Mouse (Mus musculus): ENCODE results near the gene Focad. TPM values are rescaled to one million over a fixed set of nuclear protein-coding genes. Genes with fewer than 3 reads are reported as not detected.

Gene Focad
- polyA plus RNA-seq, 1 experiment from 2014 or later: 18.0 TPM

DNA sequence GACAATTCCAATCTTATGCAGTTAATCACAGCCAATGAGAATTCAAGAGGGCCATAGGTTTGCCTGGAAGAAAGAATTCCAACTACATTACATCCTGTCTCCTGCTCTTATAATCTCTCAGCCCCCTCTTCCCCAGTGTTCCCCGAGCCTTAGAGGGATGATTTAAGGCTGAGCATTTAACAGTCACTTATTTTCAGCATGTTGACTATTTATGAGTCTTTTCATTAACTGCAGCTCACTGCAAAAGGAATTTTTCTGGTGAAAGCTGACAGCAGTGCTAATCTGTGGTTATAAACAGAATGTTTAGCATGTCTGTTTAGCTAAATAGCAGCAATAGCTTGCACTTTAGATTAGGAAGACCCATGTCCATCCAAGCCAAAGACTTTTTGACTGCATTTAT, 104.8 kb downstream of the Focad start:
- Histone ChIP-seq H3K4me2 (ENCODE audit: low read depth, low read length) (no peak overlapping the region), H3K9me3 (replicated peaks; ENCODE audit: control insufficient read depth, low read length) (no peaks in the 10 kb centered on the region), H3K9ac (replicated peaks; ENCODE audit: low read length) (no peak overlapping the region), H3K36me3 (replicated peaks; ENCODE audit: control insufficient read depth, insufficient read depth, low read depth, low read length) (no peaks in the 10 kb centered on the region), H3K4me1 (ENCODE audit: control insufficient read depth, insufficient read depth, low read length) (no peaks in the 10 kb centered on the region), H3K4me3 (ENCODE audit: low read depth, low read length) (no peak overlapping the region), H3K27ac (replicated peaks; ENCODE audit: low read depth, low read length) (no peak overlapping the region), H3K27me3 (ENCODE audit: control insufficient read depth, insufficient read depth, low read length) (no peaks in the 10 kb centered on the region)
- ATAC-seq (replicated peaks; ENCODE audit: insufficient number of reproducible peaks, low FRiP score, low TSS enrichment, low read depth): no peak
- WGBS: 81% methylated on average over 1 of the region's 1 CpGs
- no peak for DNase-seq (ENCODE audit: low spot score)

DNA sequence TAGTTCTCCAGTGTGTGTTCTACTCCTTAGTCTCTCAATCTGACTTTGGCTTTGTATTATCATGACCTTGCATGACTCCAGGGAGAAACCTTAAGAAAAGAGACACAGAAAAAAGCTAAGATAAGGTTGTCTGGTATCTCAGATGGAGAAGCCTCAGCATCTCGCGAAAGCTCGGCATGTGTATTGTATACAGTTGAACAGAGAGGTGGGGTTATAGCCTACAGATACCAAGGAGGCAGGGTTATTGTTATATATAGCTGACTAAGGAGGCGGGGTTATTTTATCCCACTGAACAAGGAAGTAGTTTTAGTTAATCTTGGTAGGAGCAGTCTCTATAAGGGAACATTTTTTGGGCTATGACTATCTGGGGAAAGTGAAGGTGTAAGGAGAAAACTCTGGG, 106.6 kb downstream of the Focad start:
- Histone ChIP-seq H3K27me3 (ENCODE audit: control insufficient read depth, insufficient read depth, low read length) (no peaks in the 10 kb centered on the region), H3K9me3 (replicated peaks; ENCODE audit: control insufficient read depth, low read length) (no peaks in the 10 kb centered on the region), H3K4me2 (ENCODE audit: low read depth, low read length) (no peak overlapping the region), H3K27ac (replicated peaks; ENCODE audit: low read depth, low read length) (no peak overlapping the region), H3K9ac (replicated peaks; ENCODE audit: low read length) (no peak overlapping the region), H3K4me1 (ENCODE audit: control insufficient read depth, insufficient read depth, low read length) (no peaks in the 10 kb centered on the region), H3K36me3 (replicated peaks; ENCODE audit: control insufficient read depth, insufficient read depth, low read depth, low read length) (no peaks in the 10 kb centered on the region), H3K4me3 (ENCODE audit: low read depth, low read length) (no peak overlapping the region)
- 95% methylated on average over 4 of the region's 4 CpGs for WGBS
- ATAC-seq (replicated peaks; ENCODE audit: insufficient number of reproducible peaks, low FRiP score, low TSS enrichment, low read depth) (no peak), DNase-seq (ENCODE audit: low spot score) (no peak)

DNA sequence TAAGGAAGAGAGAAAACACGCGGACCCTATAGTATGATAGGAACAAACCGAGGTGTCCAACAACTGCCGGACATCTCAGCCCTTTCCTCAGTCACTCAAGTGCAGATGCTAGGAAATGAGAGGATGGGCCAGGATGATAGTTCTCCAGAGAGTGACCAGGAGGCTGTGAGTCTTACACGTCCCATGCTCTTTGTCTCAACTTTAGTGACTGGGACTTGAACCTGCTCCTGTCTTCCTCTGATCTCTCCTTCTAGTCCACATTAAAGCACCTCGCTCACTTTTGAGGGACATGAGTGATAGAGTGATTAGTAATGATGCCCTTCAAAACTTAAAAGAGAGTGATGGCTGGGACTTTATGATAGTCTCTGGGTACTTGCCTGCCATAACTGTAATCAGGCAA, 114.2 kb downstream of the Focad start:
- no peak for DNase-seq (ENCODE audit: low spot score)
- Histone ChIP-seq H3K27me3 (ENCODE audit: control insufficient read depth, insufficient read depth, low read length) (no peaks in the 10 kb centered on the region), H3K4me1 (ENCODE audit: control insufficient read depth, insufficient read depth, low read length) (no peaks in the 10 kb centered on the region), H3K36me3 (replicated peaks; ENCODE audit: control insufficient read depth, insufficient read depth, low read depth, low read length) (no peaks in the 10 kb centered on the region), H3K9ac (replicated peaks; ENCODE audit: low read length) (no peak overlapping the region), H3K4me2 (ENCODE audit: low read depth, low read length) (no peak overlapping the region), H3K9me3 (replicated peaks; ENCODE audit: control insufficient read depth, low read length) (no peaks in the 10 kb centered on the region), H3K27ac (replicated peaks; ENCODE audit: low read depth, low read length) (no peak overlapping the region), H3K4me3 (ENCODE audit: low read depth, low read length) (no peak overlapping the region)
- 92% methylated on average over 6 of the region's 6 CpGs for WGBS
- no peak for ATAC-seq (replicated peaks; ENCODE audit: insufficient number of reproducible peaks, low FRiP score, low TSS enrichment, low read depth)

DNA sequence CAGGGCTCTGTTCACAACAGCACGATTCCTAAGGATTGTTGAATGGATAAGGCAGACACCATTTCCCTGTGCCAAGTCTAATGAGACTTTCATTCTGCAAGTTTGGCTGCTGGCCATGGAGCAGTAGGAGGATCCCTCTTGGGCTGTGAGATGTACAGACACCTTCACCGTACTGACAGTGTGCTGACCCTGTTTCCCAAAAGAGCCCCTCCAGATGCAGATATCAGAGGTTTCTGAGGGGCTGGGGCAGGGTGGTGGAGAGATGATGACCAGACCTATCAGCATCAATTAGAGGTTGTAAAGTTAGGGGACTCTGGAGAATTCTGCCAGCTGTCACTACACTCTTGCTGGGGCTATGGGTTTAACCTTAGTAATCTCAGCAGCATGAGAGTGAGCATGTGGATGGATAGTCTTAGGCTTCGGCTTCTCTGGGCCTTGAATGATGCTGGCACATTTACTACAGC, 115.0 kb downstream of the Focad start:
- no peaks in the 10 kb centered on the region for H3K4me1 ChIP-seq (ENCODE audit: control insufficient read depth, insufficient read depth, low read length)
- WGBS: 79% methylated on average over 3 of the region's 3 CpGs
- H3K36me3 ChIP-seq (replicated peaks; ENCODE audit: control insufficient read depth, insufficient read depth, low read depth, low read length): no peaks in the 10 kb centered on the region
- no peak overlapping the region for H3K4me3 ChIP-seq (ENCODE audit: low read depth, low read length)
- H3K4me2 ChIP-seq (ENCODE audit: low read depth, low read length): no peak overlapping the region
- H3K9me3 ChIP-seq (replicated peaks; ENCODE audit: control insufficient read depth, low read length): no peaks in the 10 kb centered on the region
- no peaks in the 10 kb centered on the region for H3K27me3 ChIP-seq (ENCODE audit: control insufficient read depth, insufficient read depth, low read length)
- no peak overlapping the region for H3K9ac ChIP-seq (replicated peaks; ENCODE audit: low read length)
- no peak for DNase-seq (ENCODE audit: low spot score)
- H3K27ac ChIP-seq (replicated peaks; ENCODE audit: low read depth, low read length): no peak overlapping the region
- no peak for ATAC-seq (replicated peaks; ENCODE audit: insufficient number of reproducible peaks, low FRiP score, low TSS enrichment, low read depth)

DNA sequence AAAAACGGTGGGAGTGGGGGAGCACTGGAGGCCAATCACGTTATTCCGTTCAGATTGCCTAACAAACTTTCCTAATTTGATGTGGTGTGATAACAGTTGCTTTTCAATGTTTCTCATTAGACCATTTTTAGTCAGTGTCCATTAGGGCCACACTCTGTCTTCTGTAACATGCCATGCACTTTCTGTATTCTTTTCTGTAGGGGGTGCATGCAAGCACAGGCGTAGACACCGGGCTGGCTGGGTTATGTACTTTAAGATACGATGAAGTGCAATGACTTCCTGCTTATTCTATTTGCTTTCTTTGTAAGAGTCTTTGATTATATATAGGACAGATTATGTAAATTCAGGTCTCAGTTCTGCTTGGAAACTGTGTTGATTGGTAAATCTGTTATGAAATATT, 116.2 kb downstream of the Focad start:
- 89% methylated on average over 6 of the region's 6 CpGs for WGBS
- no peak for ATAC-seq (replicated peaks; ENCODE audit: insufficient number of reproducible peaks, low FRiP score, low TSS enrichment, low read depth)
- H3K4me3 ChIP-seq (ENCODE audit: low read depth, low read length): no peak overlapping the region
- no peak overlapping the region for H3K9ac ChIP-seq (replicated peaks; ENCODE audit: low read length)
- no peak overlapping the region for H3K4me2 ChIP-seq (ENCODE audit: low read depth, low read length)
- H3K27ac ChIP-seq (replicated peaks; ENCODE audit: low read depth, low read length): no peak overlapping the region
- no peaks in the 10 kb centered on the region for H3K4me1 ChIP-seq (ENCODE audit: control insufficient read depth, insufficient read depth, low read length)
- H3K27me3 ChIP-seq (ENCODE audit: control insufficient read depth, insufficient read depth, low read length): no peaks in the 10 kb centered on the region
- no peaks in the 10 kb centered on the region for H3K9me3 ChIP-seq (replicated peaks; ENCODE audit: control insufficient read depth, low read length)
- no peak for DNase-seq (ENCODE audit: low spot score)
- H3K36me3 ChIP-seq (replicated peaks; ENCODE audit: control insufficient read depth, insufficient read depth, low read depth, low read length): no peaks in the 10 kb centered on the region

DNA sequence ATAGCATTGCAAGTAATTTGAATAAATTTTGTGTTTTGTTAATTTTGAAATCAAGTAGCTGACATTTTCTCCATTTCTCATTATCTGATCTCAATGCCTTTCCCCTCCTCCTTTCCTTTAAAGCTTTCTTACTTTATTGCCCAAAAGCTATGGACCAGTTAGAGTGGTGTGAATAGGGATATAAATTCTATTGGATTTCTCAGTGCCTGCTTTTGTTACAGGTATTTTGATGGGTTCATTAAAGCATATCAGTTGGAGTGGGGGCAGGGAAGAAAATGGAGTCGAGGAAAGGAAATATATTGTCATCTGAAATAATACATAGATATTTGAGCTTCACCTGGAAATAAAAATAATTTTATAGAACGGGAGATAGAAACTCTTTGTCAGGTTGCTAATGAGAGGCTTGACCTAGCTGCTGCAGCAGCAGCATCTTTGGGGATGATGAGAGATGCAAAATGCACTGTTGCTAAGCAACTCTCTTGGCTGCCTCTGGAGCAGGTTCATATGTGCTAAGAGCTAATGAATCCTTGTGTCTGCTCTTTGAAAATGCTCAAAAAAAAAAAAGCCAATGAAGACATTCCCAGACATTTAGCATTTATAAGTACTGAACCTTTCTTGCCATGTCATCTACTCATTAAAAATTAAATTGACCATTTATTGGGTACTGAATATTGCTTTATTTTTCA, 116.9 kb downstream of the Focad start:
- 76% methylated on average over 2 of the region's 2 CpGs for WGBS
- Histone ChIP-seq H3K27me3 (ENCODE audit: control insufficient read depth, insufficient read depth, low read length) (no peaks in the 10 kb centered on the region), H3K9me3 (replicated peaks; ENCODE audit: control insufficient read depth, low read length) (no peaks in the 10 kb centered on the region), H3K9ac (replicated peaks; ENCODE audit: low read length) (no peak overlapping the region), H3K4me3 (ENCODE audit: low read depth, low read length) (no peak overlapping the region), H3K36me3 (replicated peaks; ENCODE audit: control insufficient read depth, insufficient read depth, low read depth, low read length) (no peaks in the 10 kb centered on the region), H3K4me2 (ENCODE audit: low read depth, low read length) (no peak overlapping the region), H3K4me1 (ENCODE audit: control insufficient read depth, insufficient read depth, low read length) (no peaks in the 10 kb centered on the region), H3K27ac (replicated peaks; ENCODE audit: low read depth, low read length) (no peak overlapping the region)
- DNase-seq (ENCODE audit: low spot score): no peak
- no peak for ATAC-seq (replicated peaks; ENCODE audit: insufficient number of reproducible peaks, low FRiP score, low TSS enrichment, low read depth)

DNA sequence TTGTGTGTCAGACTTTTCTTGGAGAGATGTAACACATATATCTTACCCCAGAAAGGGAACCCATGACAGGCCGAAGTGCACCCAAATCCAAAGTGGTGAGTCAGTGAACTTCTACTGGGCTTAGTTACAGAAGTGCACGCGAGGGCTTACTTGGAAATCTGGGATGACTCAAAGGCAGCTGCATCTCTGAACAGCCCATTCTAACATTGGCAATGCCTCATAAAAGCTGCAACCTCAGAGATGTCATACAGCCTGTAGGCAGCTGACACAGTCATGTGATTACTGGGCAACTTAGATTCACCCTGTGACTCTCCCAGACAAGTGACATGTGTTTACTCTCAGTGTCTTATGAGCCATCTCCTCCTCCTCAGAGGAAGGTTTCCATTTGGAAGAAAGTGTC, 119.5 kb downstream of the Focad start:
- Histone ChIP-seq H3K4me2 (ENCODE audit: low read depth, low read length) (no peak overlapping the region), H3K36me3 (replicated peaks; ENCODE audit: control insufficient read depth, insufficient read depth, low read depth, low read length) (no peaks in the 10 kb centered on the region), H3K9me3 (replicated peaks; ENCODE audit: control insufficient read depth, low read length) (no peaks in the 10 kb centered on the region), H3K9ac (replicated peaks; ENCODE audit: low read length) (no peak overlapping the region), H3K4me3 (ENCODE audit: low read depth, low read length) (no peak overlapping the region), H3K27ac (replicated peaks; ENCODE audit: low read depth, low read length) (no peak overlapping the region), H3K27me3 (ENCODE audit: control insufficient read depth, insufficient read depth, low read length) (no peaks in the 10 kb centered on the region), H3K4me1 (ENCODE audit: control insufficient read depth, insufficient read depth, low read length) (no peaks in the 10 kb centered on the region)
- WGBS: 92% methylated on average over 3 of the region's 3 CpGs
- no peak for ATAC-seq (replicated peaks; ENCODE audit: insufficient number of reproducible peaks, low FRiP score, low TSS enrichment, low read depth)
- DNase-seq (ENCODE audit: low spot score): no peak

DNA sequence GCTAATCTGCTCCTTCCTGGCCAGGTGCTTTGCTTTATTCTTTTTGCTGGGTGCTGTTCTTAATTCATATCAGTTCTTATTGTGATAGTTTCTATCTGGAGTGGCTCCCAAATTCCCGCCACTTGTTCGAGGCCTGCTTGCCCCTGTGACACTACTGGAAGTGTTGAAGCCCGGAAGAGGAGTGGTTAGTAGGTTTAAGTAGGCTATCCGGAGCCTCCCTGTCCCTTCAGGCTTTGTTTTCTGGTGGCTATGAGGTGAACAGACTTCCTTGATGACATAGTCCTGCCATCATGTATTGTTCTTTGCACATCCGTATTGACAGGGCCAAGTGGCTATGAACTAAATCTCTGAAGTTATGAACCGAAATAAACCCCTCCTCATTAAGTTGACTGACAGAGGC, 123.9 kb downstream of the Focad start:
- no peak overlapping the region for H3K4me2 ChIP-seq (ENCODE audit: low read depth, low read length)
- no peaks in the 10 kb centered on the region for H3K4me1 ChIP-seq (ENCODE audit: control insufficient read depth, insufficient read depth, low read length)
- no peak overlapping the region for H3K4me3 ChIP-seq (ENCODE audit: low read depth, low read length)
- H3K36me3 ChIP-seq (replicated peaks; ENCODE audit: control insufficient read depth, insufficient read depth, low read depth, low read length): no peaks in the 10 kb centered on the region
- ATAC-seq (replicated peaks; ENCODE audit: insufficient number of reproducible peaks, low FRiP score, low TSS enrichment, low read depth) (no peak), DNase-seq (ENCODE audit: low spot score) (no peak)
- no peaks in the 10 kb centered on the region for H3K27me3 ChIP-seq (ENCODE audit: control insufficient read depth, insufficient read depth, low read length)
- H3K9me3 ChIP-seq (replicated peaks; ENCODE audit: control insufficient read depth, low read length): no peaks in the 10 kb centered on the region
- H3K9ac ChIP-seq (replicated peaks; ENCODE audit: low read length): no peak overlapping the region
- WGBS: 80% methylated on average over 6 of the region's 6 CpGs
- no peak overlapping the region for H3K27ac ChIP-seq (replicated peaks; ENCODE audit: low read depth, low read length)

Data from embryonic facial prominence, embryonic 11.5 days (tissue).